Mouse (Mus musculus) hematopoietic stem cell, adult 5-6 weeks (primary cell): ENCODE measurements at regions not wholly inside any gene's neighbourhood (a gene's known extent, or its start where the extent isn't known, plus 50 kb on each side); places are given as distances from the start of the nearest gene placed in this dataset.

Experiments
- ATAC-seq, 2 experiments: fragments of 125-278 bp in 1 of 2; replicated peaks in 1 of 2; 2 replicates each; pipeline ENCODE4 v1.8.0; 2016 to 2017; ENCODE audit warnings: inconsistent platforms in 2 of 2, mild to moderate bottlenecking in 2 of 2, moderate number of reproducible peaks in 2 of 2, low read depth in 1 of 2, moderate TSS enrichment in 1 of 2; ENCODE audit not compliant: low FRiP score in 2 of 2, poor library complexity in 2 of 2, severe bottlenecking in 2 of 2, insufficient read depth in 1 of 2, low TSS enrichment in 1 of 2

DNA sequence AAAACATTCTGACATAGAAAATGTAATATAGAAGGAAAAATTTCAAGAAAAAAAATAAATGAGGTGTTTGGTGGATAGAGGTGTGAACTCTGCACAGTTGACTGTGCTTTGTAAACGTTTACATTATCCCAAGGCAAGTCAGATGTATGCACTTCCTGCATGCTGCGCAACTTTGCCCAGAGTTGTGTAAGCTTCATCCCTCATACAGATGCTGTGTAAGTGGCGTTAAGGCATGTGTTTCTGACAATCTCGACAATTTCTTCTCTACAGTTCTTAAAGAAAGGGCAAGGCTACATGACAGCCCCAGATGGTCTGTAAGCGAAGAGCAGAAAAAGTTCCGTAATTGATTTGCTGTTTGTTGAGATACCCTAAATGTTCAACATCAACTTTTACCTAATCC lies 476.6 kb upstream of the Pitx2 start:
- no peak for ATAC-seq

DNA sequence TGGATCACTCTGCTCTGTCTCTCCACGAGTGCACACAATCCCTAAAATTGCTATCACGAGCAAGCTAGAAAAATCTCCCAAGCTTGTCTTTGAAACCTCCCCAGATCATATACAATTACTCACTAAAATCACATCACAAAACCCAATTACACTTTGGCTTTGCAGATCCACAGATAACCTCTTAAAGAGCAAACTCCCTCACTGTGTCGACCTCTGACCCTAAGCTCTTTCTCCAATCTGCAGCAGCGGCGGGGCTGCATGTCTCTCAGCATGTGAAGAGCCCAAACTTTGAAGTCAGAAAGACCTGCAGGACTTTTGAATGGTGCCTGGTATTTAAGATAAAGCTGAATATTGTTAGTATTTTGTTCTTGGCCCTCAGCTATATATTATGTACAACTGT lies 479.4 kb upstream of the Pitx2 start:
- no peak for ATAC-seq

DNA sequence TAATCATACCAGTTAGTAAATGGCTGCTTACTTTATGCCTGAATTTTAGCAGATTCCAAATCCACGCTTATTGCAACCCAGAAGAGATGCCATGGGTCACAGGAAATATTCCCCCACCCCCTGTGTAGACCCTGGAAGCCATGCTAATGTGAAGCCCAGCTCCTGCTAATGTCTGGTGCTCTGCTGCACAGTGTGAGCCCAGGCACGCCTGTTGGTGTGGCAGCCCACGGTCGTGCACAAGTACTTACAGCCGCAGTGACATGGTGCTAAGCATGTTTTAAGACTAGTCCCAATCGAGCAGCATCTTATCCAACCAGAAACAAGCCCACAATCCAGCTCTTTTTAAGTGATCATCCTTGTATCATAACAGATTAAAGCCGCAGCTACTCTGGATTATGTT lies 480.5 kb upstream of the Pitx2 start:
- no peak for ATAC-seq

DNA sequence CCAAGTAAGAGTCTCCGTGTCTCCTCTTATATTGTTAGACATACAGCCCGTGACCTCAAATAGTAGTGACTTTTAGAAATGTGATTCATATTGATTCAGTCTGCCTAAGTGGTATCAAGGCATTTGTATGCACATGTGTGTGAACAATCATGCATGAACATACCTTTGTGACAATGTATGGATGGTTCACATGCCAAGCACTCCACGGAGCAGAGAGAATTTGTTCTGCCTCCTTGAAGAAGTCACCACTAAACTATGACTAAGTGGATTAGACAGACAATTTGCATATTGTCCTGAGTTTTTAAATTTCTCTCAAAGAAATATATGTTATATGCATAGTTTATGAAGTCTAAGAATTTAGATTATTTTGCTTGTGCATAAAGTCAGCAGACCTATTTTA lies 492.4 kb upstream of the Pitx2 start:
- ATAC-seq: no peak

DNA sequence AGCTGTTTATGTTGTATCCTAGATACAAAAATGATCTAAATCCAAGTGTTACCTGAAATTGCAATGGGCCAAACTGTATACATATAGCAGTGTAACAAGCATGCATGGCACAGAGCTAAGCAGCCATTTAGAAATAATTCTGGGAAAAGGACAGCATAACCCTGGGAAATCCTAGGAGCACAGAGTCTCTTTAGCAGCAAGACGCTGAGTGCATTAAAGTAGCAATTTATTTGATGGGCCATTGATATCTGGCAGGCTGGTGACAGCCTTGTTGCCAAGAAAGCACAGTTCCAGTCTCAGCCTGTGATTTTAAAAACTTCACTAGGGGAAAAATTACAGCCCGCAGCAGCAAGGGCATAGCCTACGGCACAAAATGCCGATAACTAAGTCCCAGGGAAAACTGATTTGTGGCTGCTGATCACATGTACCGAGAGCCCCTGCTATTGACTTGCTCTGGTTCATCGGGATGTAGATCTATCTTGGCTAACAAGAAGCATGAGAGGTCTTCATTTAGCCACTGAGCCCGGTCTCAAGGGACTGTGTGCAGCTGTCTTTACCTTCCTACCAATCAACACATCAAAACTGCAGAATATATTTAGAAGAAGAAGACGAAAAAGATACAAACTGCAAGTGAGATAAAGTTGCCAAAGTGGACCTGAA lies 531.1 kb upstream of the Pitx2 start:
- no peak for ATAC-seq

DNA sequence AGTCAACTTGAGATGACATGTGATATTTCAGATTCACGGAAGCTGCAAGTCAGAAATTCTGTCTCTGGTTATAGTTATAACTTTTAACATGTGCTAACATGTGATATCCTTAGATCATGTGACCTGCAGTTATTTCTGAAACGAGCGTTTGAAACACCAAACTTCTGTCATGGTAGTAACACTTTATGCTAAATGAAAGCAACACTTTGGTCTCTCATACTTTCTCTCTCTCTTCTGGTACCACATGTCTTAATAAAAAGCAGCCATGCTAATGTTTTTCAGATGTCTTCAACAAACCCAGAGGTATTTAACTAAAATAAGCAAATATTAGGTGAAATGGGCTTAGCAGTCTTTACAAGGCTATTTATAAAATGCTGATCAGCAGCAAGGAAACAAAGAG lies 534.5 kb upstream of the Pitx2 start:
- no peak for ATAC-seq

DNA sequence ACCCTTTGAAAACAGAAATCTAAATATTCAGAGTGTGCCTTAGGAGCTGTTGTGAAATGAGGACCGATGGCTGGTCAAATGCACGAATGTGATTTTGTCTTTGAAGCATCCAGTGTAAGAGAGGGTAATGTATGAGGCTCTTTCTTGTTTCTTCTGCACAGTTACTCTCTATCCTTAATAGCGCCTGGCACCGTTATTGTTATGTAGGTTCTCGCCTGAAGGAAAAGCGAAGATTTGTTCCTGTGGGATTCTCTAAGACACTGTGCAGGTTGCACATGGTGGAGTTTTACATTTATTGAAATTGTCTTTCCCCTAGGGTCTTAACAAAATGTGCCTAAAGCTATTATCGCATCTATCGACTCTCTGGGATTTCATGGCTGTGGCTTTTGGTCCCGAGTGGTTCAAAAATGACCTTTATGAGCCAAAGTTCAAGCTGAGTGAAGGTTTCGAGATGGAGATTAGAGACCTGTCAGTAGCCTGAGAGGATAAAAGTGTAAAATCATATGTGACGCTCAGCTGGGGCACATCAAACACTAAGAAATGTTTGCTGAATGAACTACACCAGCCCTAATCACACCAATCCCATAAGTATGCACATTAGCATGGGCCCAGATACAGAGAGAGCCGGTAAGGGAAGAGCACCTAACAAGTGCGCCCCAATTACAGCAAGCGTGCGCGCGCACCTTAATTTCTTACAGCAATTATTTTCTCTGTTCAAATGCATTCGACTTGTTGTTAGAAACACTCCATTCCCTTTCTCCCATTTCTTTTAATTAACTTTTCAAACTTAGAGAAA lies 562.5 kb upstream of the Pitx2 start:
- ATAC-seq: no peak

GRCm38 (mm10) chr3:128627696-128628095 lies 572.0 kb upstream of the Pitx2 start:
- no peak for ATAC-seq

DNA sequence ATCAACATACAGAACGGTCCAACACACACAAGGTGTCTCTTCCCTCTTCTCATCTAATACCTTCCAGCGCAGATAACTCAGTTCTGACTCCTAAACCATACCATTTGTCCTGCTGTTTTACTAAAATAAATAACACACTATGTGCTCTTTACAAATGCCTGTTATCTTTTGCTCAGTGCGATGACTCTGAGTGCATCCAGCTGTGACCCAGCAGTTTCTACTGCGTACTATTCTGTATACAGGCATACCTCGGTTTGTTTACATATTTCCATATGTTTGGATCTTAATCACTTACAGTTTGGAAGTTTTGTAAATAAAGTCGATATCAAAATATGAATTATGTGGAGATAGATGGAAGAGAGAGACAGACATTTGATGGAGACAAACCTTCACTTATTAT lies 583.0 kb upstream of the Pitx2 start:
- no peak for ATAC-seq

DNA sequence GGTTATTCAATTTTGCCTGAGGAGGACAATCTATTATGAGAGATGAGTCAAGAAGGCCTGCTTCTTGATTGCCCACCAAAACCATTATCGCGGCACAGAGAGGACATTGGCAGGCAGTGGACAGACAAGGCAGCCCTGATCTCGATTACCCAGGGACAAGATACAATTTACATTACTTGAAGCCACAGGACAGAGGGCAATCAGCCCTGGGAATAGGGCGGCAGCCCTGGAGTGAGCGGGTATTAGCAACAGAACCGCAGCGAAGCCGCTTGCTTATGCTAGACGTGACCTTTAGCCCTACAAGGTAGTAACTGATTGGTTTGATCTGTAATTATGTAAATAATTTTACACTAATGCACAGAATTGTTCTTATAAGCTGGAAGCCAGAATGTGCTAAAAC lies 586.0 kb upstream of the Pitx2 start:
- no peak for ATAC-seq

DNA sequence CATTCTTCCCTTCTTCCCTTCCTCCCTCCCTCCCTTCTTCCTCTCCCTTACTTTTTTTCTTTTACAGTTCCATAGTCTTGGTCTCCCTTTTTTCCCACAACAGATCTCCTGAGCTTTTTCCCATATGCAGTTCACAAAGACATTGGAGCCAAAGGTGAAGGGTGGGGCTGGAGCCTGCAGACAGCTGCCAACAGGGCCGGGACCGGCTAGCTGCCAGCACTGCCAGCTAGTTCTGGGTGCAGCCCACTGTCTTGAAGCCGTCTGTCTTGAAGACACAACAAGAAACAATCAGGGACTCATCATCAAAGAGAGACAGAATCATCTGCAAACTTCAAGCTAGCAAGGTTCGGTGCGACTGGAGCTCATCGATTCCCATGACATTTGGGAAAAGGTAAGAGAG lies 588.9 kb upstream of the Pitx2 start:
- no peak for ATAC-seq

GRCm38 (mm10) chr3:128608694-128609093 lies 591.0 kb upstream of the Pitx2 start:
- no peak for ATAC-seq

DNA sequence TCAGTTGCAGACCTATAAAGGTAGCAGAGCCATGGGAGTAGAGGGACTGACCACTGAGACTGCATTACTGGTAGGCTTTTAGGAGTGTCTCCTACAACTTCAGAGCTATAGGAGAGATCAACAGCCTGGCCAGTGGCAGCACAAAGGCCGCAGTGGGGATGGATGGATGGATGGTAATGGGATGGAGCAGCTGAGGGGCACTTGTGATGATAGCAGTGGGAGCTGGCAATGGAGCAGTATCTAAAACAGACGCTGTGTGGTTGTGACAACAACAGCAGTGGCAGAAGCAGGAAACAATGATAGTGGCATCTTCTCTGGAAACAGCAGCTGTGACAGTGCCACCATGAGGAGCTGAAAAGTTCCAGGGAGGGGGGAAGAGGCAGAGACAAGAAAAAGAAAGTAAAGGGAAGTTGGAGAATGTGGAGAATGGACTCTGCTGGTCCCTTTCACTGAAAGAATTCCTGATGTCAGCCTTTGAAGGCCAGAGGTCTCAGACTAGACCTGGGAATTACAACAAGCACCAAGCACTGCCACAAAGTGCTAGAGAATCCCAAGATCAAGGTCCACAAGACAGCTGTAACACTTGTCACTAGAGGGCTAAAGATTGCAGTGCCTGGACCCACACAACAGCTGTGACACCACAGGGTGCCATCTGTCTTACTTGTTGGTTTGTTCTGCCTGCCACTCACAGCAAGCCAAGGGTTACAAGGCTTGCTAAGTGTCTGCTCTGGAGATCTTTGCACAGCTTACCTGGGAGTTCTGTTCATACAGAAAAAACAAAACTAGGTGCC lies 624.1 kb upstream of the Pitx2 start:
- ATAC-seq: no peak

GRCm38 (mm10) chr3:128570551-128570950 lies 629.1 kb upstream of the Pitx2 start:
- ATAC-seq: no peak

GRCm38 (mm10) chr3:128565386-128565785 lies 634.3 kb upstream of the Pitx2 start:
- ATAC-seq: no peak

- no peak for ATAC-seq
Measured at GRCm38 (mm10) chr3:128546416-128547327, 650.5 kb upstream of the Fam241a start.

GRCm38 (mm10) chr3:128525427-128525826 lies 629.3 kb upstream of the Fam241a start:
- no peak for ATAC-seq
